Mouse (Mus musculus): ENCODE results near the gene Rasl2-9.
"Not testable (repeated sequence)": the region's sequence is repeated elsewhere in the genome, so short reads cannot be mapped to it uniquely, and the experiment has no call there.

Rasl2-9 gene

DNA sequence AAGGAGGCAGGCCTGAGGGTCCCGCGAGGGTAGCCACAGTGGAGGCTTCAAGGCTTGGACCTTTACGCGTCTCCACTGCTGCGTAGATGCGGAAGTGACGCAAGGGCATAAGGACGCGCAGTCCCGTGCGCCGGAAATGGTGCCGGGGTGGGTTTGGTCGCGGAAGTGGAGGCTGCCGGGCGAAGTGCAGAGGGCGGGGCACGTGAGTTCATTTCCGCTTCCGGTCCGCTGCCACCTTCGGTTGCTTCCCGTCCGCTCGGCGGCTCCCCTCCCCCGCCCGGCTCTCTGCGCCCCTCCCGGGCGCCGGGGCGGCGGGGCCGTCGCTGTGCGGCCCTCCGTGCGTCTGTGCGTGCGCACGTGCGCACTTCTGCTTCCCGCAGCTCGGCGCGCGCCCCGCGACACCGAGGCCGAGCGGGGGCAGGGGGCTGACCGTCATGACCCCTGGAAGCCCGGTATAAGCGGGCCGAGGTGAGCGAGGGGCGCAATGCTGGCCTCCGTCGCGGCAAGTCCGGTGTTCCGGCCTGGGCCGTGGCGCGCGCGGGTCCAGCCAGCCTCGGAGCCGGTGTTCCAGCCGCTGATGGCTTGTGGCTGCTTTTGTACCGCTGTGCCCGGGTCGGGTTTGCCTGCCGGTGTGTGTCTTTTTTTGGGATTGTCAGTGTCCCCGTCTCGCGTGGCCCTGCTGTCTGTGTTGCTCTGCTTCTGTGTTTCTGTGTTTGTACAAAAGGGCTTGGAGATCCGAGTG, 45.6 kb downstream of the Rasl2-9 start, which contains the start of gene Epn1:
Gene Epn1, plus strand, starts transcription at position 226 of the 742 bp plus-strand sequence.
- peak; percentile 98 for DNase-seq

- not testable (repeated sequence) for DNase-seq
Observed at GRCm38 (mm10) chr7:5079365-5080009, 46.3 kb downstream of the Rasl2-9 start.

- DNase-seq, result no peak
Observed at GRCm38 (mm10) chr7:5076931-5077330, 48.8 kb downstream of the Rasl2-9 start.

- DNase-seq, result no peak
Observed at GRCm38 (mm10) chr7:5074984-5075383, 50.8 kb downstream of the Rasl2-9 start.

All from lung, postnatal 10 days (tissue).